Mouse (Mus musculus): ENCODE results near the gene Spint1. TPM values are rescaled to one million over a fixed set of nuclear protein-coding genes. Genes with fewer than 3 reads are reported as not detected.
A peak's percentile ranks its signal among the peaks of the same experiment; 100 is the strongest.

The Spint1 gene
- polyA plus RNA-seq, 1 experiment from 2014 or later, result 96.1 TPM

DNA sequence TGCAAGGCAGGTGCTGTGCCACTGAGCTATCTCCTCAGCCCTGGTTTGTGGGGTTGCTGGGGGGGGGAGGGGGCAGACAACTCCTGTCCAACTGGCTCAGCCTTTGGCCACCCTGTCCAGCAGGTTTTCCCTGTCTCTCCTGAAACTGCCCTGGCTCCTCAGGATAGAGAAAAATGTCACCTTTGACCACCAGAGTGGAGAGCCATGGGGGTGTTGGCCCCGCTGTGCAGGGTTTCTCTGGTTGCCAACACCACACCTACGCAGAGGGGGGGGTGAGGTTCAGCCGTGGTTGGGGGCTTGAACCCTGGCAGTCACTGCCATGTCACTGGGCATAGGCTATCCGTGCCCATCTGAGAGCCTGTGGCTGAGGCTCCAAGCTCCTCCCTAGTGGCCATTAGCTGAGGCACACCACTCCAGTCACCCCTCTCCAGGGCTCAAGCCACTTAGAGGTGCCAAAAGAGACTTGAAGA is 12.5 kb downstream of the Spint1 start:
- Histone ChIP-seq H3K4me1 (replicated peaks) (peaks cover 15% of the 10 kb centered on the region), H3K9me3 (no peaks in the 10 kb centered on the region), H3K4me3 (replicated peaks) (no peak overlapping the region), H3K27ac (peak overlapping the region; percentile 44; the same call in 1 of the 2 replicates), H3K9ac (no peak overlapping the region), H3K4me2 (replicated peaks) (peak overlapping the region; percentile 36; the same call in 1 of the 2 replicates), H3K36me3 (no peaks in the 10 kb centered on the region), H3K27me3 (replicated peaks) (no peaks in the 10 kb centered on the region)
- ATAC-seq, result peak; percentile 68
- WGBS, result 43% methylated on average over 4 of the region's 4 CpGs

DNA sequence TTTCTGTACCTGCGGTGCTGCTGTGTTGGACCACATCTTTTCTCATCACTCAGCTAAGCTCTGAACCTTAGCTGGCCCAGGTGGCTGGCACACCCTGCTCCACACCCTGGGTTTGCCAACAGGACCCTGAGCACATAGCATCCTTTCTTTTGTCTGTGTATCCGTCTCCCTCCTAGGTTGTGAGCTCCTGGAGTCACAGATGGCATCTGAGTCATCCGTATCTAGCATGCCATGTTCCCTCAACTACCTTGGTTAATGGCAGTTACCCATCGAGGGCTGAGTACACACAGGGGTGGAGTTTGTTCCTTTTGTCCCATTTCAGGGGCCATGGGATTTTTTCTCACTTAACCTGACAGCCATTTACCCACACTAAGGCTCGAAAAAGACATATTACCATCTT is 13.2 kb downstream of the Spint1 start:
- H3K27me3 ChIP-seq (replicated peaks), result no peaks in the 10 kb centered on the region
- no peak overlapping the region for H3K4me2 ChIP-seq (replicated peaks)
- no peak overlapping the region for H3K9ac ChIP-seq
- H3K4me3 ChIP-seq (replicated peaks), result no peak overlapping the region
- H3K9me3 ChIP-seq, result no peaks in the 10 kb centered on the region
- peaks cover 15% of the 10 kb centered on the region for H3K4me1 ChIP-seq (replicated peaks)
- H3K36me3 ChIP-seq, result no peaks in the 10 kb centered on the region
- peak; percentile 19 for ATAC-seq
- WGBS, result 55% methylated on average over 5 of the region's 5 CpGs
- H3K27ac ChIP-seq, result peak overlapping the region; percentile 44; the same call in 1 of the 2 replicates

DNA sequence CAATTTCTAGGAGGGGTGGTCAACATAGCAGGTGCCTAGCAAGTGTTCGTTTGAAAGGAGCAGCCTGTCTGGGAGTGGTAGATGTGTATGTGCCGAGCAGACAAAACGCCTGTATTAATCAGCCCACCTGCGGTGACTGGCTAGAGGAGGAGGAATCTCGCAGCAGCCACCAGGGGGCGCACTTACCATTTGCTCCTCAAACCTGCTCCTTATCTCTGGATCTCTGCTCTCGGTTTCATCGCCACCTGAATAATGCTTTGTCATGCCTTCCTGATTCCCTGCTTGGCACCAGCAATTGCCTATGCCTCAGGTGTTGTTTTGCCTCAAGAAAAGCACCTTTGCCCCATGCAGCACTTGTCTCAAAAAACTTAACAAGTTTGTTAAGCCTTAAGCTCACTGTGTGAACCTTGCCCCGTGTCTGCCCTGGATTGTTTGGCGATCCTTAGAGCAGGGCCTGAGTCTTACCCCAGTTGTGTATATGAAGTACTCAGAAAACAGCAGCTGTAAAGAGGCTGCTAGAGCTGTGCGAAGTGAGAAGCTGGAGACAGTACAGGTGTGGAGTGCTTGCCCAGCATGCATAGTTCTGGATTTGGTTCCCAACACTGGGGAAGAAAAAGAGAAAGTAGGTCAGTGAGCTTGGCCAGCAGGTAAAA is 13.8 kb downstream of the Spint1 start:
- Histone ChIP-seq H3K4me3 (replicated peaks) (no peak overlapping the region), H3K9ac (no peak overlapping the region), H3K4me2 (replicated peaks) (peak overlapping the region; percentile 41), H3K4me1 (replicated peaks) (peaks cover 15% of the 10 kb centered on the region), H3K27ac (peak overlapping the region; percentile 63), H3K27me3 (replicated peaks) (no peaks in the 10 kb centered on the region), H3K36me3 (no peaks in the 10 kb centered on the region), H3K9me3 (no peaks in the 10 kb centered on the region)
- peak; percentile 79 for ATAC-seq
- 9% methylated on average over 11 of the region's 11 CpGs for WGBS

DNA sequence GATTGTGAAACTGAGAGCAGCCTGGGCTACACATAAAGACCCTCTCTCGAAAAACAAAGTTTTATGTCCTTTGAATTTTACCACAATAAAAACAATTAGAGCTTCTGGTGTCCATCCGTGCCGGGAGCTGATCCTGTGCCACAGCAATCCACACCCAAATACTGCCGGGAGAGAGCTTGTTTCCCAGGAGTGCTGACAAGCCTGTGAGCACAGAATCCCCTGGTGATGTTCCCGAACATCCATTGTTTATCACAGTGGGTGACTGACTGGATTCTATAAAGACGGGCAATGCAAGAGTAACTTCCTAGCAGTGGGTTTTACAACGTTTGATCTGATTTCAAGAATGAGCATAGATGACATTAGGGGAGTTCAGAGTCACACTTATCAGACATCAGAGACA is 17.8 kb downstream of the Spint1 start:
- Histone ChIP-seq H3K27ac (no peak overlapping the region), H3K36me3 (no peaks in the 10 kb centered on the region), H3K9ac (no peak overlapping the region), H3K4me1 (replicated peaks) (peaks cover 4% of the 10 kb centered on the region), H3K9me3 (no peaks in the 10 kb centered on the region), H3K4me3 (replicated peaks) (no peak overlapping the region), H3K27me3 (replicated peaks) (no peaks in the 10 kb centered on the region), H3K4me2 (replicated peaks) (no peak overlapping the region)
- ATAC-seq, result no peak
- 20% methylated on average over 7 of the region's 7 CpGs for WGBS

DNA sequence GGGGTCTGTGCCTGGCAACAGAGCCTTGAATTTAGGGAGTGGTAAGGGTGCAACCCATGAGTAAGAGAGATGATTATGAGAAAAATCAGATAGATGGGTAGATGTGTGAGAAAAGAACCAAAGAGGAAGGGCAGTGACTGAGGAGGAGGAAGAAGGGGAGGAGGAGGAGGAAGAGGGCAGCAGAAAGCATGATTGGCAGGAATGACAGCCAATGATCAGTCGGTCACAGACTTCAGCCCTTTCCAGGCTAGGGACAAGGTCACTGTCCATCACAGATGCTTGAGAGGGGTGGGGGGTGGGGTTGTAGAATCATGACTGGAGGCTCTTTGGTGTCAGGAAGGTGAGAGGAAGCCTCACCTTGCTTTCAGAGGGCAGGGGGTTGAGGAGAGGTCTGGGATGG is 23.4 kb downstream of the Spint1 start:
- no peaks in the 10 kb centered on the region for H3K36me3 ChIP-seq
- H3K4me3 ChIP-seq (replicated peaks), result no peak overlapping the region
- ATAC-seq, result no peak
- H3K9me3 ChIP-seq, result no peaks in the 10 kb centered on the region
- H3K9ac ChIP-seq, result no peak overlapping the region
- H3K4me2 ChIP-seq (replicated peaks), result no peak overlapping the region
- 65% methylated on average over 1 of the region's 1 CpGs for WGBS
- H3K4me1 ChIP-seq (replicated peaks), result peaks cover 4% of the 10 kb centered on the region; the same call in 1 of the 2 replicates
- no peaks in the 10 kb centered on the region for H3K27me3 ChIP-seq (replicated peaks)
- H3K27ac ChIP-seq, result no peak overlapping the region

DNA sequence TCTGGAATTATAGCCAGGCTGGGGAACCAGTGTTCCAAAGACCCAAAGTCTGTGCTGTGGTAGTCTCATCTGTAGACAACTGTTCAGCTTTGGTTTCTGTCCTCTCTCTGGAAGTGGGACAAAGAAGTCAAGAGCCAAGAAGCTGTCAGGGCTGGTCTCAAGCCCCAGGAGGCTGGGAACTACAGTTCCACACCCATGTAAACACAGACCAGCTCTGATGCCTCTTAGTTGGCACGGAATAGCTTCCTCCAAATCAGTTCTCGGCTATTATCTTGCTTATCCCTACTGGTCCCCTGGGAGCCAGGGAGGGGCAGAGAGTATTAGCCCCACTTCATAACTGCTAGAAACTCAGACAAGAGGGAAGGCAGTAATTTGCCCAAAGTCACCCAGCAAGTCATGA is 24.2 kb downstream of the Spint1 start:
- Histone ChIP-seq H3K4me1 (replicated peaks) (peaks cover 4% of the 10 kb centered on the region; the same call in 1 of the 2 replicates), H3K27ac (no peak overlapping the region), H3K9ac (no peak overlapping the region), H3K36me3 (no peaks in the 10 kb centered on the region), H3K4me2 (replicated peaks) (no peak overlapping the region), H3K27me3 (replicated peaks) (no peaks in the 10 kb centered on the region), H3K9me3 (no peaks in the 10 kb centered on the region), H3K4me3 (replicated peaks) (no peak overlapping the region)
- no peak for ATAC-seq
- WGBS, result 25% methylated on average over 2 of the region's 2 CpGs

DNA sequence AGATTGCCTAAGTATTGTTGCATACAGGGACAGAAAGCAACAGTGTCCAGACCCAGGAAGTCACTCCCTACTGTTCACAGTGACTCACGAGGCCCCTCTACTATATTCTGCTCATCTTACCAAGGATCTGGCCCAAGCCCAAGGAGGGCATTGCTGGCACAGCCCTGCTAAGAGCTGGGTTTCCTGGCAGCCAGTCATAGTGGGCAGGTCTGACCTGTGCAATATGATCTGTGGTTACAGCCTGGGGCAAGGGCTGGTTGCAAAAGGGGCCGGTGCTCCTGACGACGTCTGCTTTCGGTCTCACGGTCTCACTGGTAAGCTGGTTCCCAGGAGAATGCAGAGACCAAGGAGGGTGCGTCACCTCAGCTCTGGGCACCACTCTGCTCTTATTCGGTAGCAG is 25.8 kb downstream of the Spint1 start:
- H3K4me2 ChIP-seq (replicated peaks), result peak overlapping the region; percentile 31; the same call in 1 of the 2 replicates
- peak; percentile 83 for ATAC-seq
- H3K9ac ChIP-seq, result 0 out of 2 replicates have a peak overlapping the region, but pooled peaks have one; percentile 1

DNA sequence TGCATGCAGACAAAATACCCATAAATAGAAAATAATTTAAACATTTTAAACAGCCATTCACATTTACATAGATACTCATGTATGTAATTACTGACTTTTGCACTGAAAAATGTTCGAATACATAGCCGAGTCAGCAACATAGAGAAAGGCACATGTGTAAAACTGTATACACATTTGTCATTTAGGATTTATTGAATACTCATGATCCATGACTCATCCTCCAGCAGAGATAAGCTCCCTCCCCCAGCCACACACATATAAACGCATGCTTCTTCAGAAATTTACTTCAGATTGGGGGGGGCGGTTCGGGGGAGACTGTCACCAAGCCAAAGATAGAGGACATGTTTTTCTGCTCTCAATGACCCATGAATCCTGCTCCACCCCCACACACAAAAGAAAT is 26.7 kb downstream of the Spint1 start:
- H3K4me3 ChIP-seq (replicated peaks), result no peak overlapping the region
- H3K4me2 ChIP-seq (replicated peaks), result no peak overlapping the region
- H3K36me3 ChIP-seq, result no peaks in the 10 kb centered on the region
- H3K27me3 ChIP-seq (replicated peaks), result no peaks in the 10 kb centered on the region
- peaks cover 4% of the 10 kb centered on the region; the same call in 1 of the 2 replicates for H3K4me1 ChIP-seq (replicated peaks)
- no peak overlapping the region for H3K27ac ChIP-seq
- 62% methylated on average over 5 of the region's 5 CpGs for WGBS
- ATAC-seq, result no peak
- H3K9ac ChIP-seq, result no peak overlapping the region
- H3K9me3 ChIP-seq, result no peaks in the 10 kb centered on the region

More for the DNA sequence above, 25.8 kb downstream of the Spint1 start:
- Histone ChIP-seq H3K4me1 (replicated peaks) (peaks cover 4% of the 10 kb centered on the region; the same call in 1 of the 2 replicates), H3K27me3 (replicated peaks) (no peaks in the 10 kb centered on the region), H3K36me3 (no peaks in the 10 kb centered on the region), H3K9me3 (no peaks in the 10 kb centered on the region), H3K4me3 (replicated peaks) (no peak overlapping the region), H3K27ac (no peak overlapping the region)
- 19% methylated on average over 8 of the region's 8 CpGs for WGBS

DNA sequence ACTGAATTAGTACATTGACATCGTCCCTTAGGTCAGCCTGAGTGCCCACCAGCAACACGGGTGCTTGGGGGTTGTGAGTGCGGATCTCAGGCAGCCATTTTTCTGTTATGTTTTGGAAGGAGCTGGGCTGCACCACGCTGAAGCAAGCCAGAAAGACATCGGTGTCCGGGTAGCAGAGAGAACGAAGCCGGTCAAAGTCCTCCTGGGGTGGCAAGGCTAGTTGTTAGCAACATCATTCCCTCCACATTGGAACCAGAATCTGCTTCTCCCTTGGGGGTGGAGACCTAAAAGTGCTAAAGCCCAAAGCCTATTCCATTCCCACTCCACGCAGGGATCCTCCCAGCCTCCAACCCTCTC is 33.1 kb downstream of the Spint1 start:
- H3K27me3 ChIP-seq (replicated peaks), result 0 out of 2 replicates have a peak, but pooled peaks cover 3% of the 10 kb centered on the region
- H3K9me3 ChIP-seq, result no peaks in the 10 kb centered on the region
- 49% methylated on average over 9 of the region's 9 CpGs for WGBS
- H3K4me2 ChIP-seq (replicated peaks), result peak overlapping the region; percentile 100
- no peak overlapping the region for H3K9ac ChIP-seq
- H3K36me3 ChIP-seq, result no peaks in the 10 kb centered on the region
- H3K4me1 ChIP-seq (replicated peaks), result peaks cover 11% of the 10 kb centered on the region; the same call in 1 of the 2 replicates
- no peak overlapping the region for H3K27ac ChIP-seq
- 0 out of 2 replicates have a peak, but pooled peaks have one; percentile 16 for ATAC-seq
- peak overlapping the region; percentile 62 for H3K4me3 ChIP-seq (replicated peaks)

DNA sequence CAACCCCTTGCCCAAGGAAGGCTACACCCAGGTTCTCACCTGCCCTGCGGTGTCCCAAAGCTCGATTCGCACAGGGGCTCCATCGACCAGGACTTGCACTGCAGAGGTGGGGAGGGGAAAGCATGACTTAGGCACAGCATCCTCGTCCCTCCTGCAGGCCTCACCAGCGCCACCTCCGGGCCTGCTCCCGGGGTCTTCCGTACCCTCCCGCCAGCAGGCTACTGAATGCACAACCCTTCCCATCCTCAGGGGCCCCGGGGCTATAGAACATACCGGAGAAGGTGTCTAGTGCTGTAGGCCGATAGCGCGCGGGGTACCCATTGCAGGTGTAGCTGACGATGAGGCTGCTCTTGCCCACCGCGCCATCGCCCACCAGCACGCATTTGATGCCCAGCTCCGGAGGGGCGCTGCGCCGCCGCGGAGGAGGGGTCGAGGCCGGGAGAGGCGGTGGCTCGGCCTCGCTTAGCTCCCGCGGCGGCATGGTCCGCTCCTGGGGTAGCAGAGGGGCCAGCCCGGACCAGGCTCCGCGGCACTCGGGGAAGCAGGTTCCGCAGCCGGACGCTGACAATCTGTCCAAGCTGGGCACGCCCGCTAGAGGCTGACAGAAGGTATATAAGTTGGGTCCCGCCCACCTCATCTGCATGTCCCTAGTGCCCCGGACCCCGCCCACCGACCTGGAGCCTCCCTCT is 33.6 kb downstream of the Spint1 start, which contains the start of gene Rhov:
Rhov (minus strand) TSS at position 630 of the 689 bp plus-strand sequence.
- 1% methylated on average over 49 of the region's 49 CpGs for WGBS
- peak within 1 kb of the TSS; percentile 62 for H3K4me3 ChIP-seq (replicated peaks)
- peak within 1 kb of the TSS; percentile 62 for H3K9ac ChIP-seq
- 0 out of 2 replicates have a peak, but pooled peaks cover 3% of the 10 kb centered on the region for H3K27me3 ChIP-seq (replicated peaks)
- peaks cover 11% of the 10 kb centered on the region; the same call in 1 of the 2 replicates for H3K4me1 ChIP-seq (replicated peaks)
- no peaks in the 10 kb centered on the region for H3K36me3 ChIP-seq
- H3K27ac ChIP-seq, result no peak within 1 kb of the TSS
- H3K4me2 ChIP-seq (replicated peaks), result peak within 1 kb of the TSS; percentile 100
- peak; percentile 90 for ATAC-seq
- H3K9me3 ChIP-seq, result no peaks in the 10 kb centered on the region

DNA sequence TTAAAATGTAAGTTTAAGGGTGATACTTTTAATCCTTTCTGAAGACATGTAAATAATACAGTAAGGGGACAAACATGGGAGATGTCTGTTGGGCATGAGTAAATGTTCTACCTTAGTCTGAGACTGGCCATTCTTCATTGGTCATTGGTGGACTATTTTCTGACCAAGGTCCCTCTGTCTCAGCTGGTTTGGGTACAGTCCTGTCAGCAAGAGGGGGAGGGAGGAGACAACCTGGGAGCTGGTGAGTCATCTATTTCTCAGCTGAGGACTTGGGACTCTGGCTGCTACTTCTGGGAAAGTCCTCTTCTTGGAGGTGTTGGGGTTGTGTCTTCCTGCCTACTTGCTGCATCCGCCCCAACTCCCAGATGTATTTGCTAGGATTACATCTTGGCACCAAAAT is 37.0 kb downstream of the Spint1 start:
- H3K9me3 ChIP-seq, result no peaks in the 10 kb centered on the region
- no peak overlapping the region for H3K27ac ChIP-seq
- H3K4me2 ChIP-seq (replicated peaks), result no peak overlapping the region
- 88% methylated on average over 1 of the region's 1 CpGs for WGBS
- no peak overlapping the region for H3K9ac ChIP-seq
- no peak overlapping the region for H3K4me3 ChIP-seq (replicated peaks)
- no peaks in the 10 kb centered on the region for H3K36me3 ChIP-seq
- H3K27me3 ChIP-seq (replicated peaks), result 0 out of 2 replicates have a peak, but pooled peaks cover 2% of the 10 kb centered on the region
- peaks cover 11% of the 10 kb centered on the region; the same call in 1 of the 2 replicates for H3K4me1 ChIP-seq (replicated peaks)
- no peak for ATAC-seq

DNA sequence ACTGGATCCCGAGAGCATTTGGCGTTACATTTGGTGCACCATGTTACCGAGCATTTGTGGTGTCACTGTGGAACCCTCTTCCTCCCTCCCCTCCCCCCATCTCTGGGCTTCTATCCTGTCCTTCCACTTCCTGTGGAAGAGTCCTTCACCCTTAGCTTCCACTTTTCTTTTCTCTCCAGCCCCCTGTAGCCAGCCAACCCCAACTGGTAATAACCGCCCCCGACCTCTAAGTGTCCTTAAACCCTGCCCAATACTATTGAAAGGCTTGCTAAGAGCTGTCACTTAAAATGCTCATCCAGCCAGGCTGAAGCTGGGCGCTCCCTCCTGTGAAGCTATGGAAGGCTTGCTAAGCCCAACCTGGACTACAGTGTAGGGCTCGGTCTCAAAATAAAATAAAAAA is 39.8 kb downstream of the Spint1 start:
- Histone ChIP-seq H3K4me3 (replicated peaks) (no peak overlapping the region), H3K27me3 (replicated peaks) (no peaks in the 10 kb centered on the region), H3K9me3 (no peaks in the 10 kb centered on the region), H3K4me2 (replicated peaks) (no peak overlapping the region), H3K9ac (no peak overlapping the region), H3K4me1 (replicated peaks) (no peaks in the 10 kb centered on the region), H3K27ac (no peak overlapping the region), H3K36me3 (no peaks in the 10 kb centered on the region)
- no peak for ATAC-seq
- 85% methylated on average over 7 of the region's 7 CpGs for WGBS

Measured in intestine, embryonic 15.5 days (tissue).